Mouse (Mus musculus) mouse trophoblast stem cell (cell line): ENCODE data around the gene Olfr1115.
"Not testable (repeated sequence)": the region's sequence is repeated elsewhere in the genome, so short reads cannot be mapped to it uniquely, and the experiment has no call there.

ENCODE experiments used
- in situ Hi-C, 2 experiments: fragments of 300-500 bp; cut with MseI, MboI; formaldehyde crosslinking; loops; 2 replicates in 1 of 2; 3 replicates in 1 of 2; pipeline ENCODE4 v1.15.1; 2025

Olfr1115 gene

GRCm38 (mm10) chr2:87247713-87248112, at the start of gene Olfr1115:
Gene Olfr1115, plus strand, starts transcription at chr2:87248013.
- in situ Hi-C loops = no loop called here

- in situ Hi-C loops = no loop called here
Measured at GRCm38 (mm10) chr2:87208670-87209069, 39.1 kb upstream of the Olfr1115 start, which contains the start of gene Olfr1113. Gene Olfr1113, plus strand, starts transcription at chr2:87208970.

GRCm38 (mm10) chr2:87267234-87267633, 19.4 kb downstream of the Olfr1115 start, which contains the start of gene Olfr1116:
Gene Olfr1116, plus strand, starts transcription at chr2:87267534.
- in situ Hi-C loops = no loop called here

- in situ Hi-C loops = not testable (repeated sequence)
Measured at GRCm38 (mm10) chr2:87293977-87294376, 46.2 kb downstream of the Olfr1115 start.
